Mouse (Mus musculus) adipose tissue, adult 10 weeks (tissue): Measurements from ENCODE around the gene Cd83. TPM values are rescaled to one million over a fixed set of nuclear protein-coding genes. Genes with fewer than 3 reads are reported as not detected.

ENCODE experiments used
- polyA plus RNA-seq: library from polyadenylated mRNA; stranded (reverse); fragments of 350-450 nt; fragmentation: Illumina TruSeq; extraction: RNeasy Lipid Tissue Mini Kit (QIAGEN cat#74804); gene quantifications from one replicate; pipeline ENCODE4 v1.2.3, GENCODE M21; 2014; ENCODE audit warnings: low read depth, low replicate concordance

Cd83 gene
- polyA plus RNA-seq, result 6.0 TPM

DNA sequence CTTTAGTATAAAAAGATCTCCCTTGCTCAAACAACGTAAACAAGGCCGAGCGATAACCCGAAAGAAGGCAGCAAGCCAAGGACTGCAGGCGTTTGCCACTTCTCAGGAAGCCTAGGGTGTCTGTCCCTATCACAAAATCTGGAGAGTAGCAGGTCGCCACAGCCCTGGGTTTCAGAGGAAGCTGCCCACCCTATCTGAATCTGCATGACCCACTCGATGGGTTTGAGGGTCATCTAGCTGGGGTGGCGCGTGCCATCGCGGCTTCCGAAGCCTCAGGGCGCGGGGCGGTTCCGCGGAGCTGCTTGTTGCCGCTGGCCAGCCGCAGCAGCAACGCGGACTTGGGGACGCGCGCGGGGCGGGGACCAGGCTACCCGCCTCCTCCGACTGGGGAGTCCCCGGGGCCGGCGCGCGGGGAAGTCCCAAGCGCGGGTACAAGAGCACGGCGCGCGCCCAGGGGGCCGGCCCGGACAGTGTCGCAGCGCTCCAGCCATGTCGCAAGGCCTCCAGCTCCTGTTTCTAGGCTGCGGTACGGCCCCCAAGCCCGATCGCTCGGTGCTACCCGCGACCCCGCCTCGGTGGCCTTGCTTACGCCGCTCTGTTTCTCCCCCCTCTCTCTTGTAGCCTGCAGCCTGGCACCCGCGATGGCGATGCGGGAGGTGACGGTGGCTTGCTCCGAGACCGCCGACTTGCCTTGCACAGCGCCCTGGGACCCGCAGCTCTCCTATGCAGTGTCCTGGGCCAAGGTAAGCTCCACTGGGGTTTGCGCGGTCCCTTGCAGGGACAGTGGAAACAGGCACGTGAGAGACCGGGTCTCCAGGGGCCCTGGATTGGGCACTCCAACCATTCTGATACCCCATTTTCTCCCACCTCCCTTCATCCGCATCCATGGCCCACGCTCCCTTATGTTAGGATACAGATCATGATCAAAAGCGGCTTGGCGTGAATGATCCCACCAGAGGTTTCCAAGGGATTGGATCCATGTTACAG lies at the start of gene Cd83:
Gene Cd83, plus strand, starts transcription at position 51 of the 987 bp plus-strand sequence.

Other genes starting within 250 kb of the Cd83 start
- 26.9 TPM for gene Mcur1, start 224.6 kb upstream of the Cd83 start, polyA plus RNA-seq
- 0.62 TPM for gene Rnf182, start 169.1 kb upstream of the Cd83 start, polyA plus RNA-seq